Mouse (Mus musculus) G1E (cell line): ENCODE results near the gene Cux1.

Experiments
- CTCF ChIP-seq: IDR thresholded peaks from 2 replicates; pipeline ENCODE4 v1.5.1; 2012; ENCODE audit warnings: low read depth, low read length, inconsistent platforms, mixed read lengths
- GATA1 ChIP-seq: IDR thresholded peaks from 2 replicates; pipeline ENCODE4 v1.6.1; 2012; ENCODE audit warnings: borderline replicate concordance, low read length, inconsistent platforms, mixed read lengths

- no peak for TF ChIP-seq CTCF
- TF ChIP-seq GATA1: no peak
Observed at GRCm38 (mm10) chr5:136355583-136356126, 211.6 kb downstream of the Cux1 start.
